Mouse (Mus musculus): ENCODE data around the gene Lrrc73. TPM values are rescaled to one million over a fixed set of nuclear protein-coding genes. Genes with fewer than 3 reads are reported as not detected.

Lrrc73 gene
- polyA plus RNA-seq, 1 experiment from 2014 or later: not detected

DNA sequence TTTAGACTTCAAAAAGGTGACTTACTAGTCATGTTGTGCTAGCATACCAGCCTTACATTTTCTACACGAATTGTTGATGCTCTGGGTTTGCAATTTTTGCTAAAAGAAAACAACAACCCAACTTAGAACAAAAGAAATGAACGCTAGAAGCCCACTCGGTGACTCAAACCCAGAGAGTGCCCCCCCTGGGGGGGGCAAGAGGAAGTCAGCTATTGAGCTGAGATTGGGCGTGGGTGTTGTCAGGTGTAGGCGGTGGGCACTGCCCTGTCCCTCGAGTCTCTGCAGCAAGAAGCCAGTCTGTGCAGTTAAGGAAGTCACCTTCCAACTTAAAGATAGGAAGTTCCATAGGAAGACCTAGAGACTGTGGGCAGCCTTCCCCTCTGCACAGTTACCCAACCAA lies 43.3 kb downstream of the Lrrc73 start:
- H3K4me2 ChIP-seq (ENCODE audit: low read depth, low read length): no peak overlapping the region
- no peaks in the 10 kb centered on the region for H3K36me3 ChIP-seq (replicated peaks; ENCODE audit: insufficient read depth, low read length)
- H3K4me1 ChIP-seq (ENCODE audit: insufficient read depth): peaks cover 17% of the 10 kb centered on the region
- no peak overlapping the region for H3K9ac ChIP-seq (replicated peaks)
- WGBS (ENCODE audit: insufficient replicate concordance): 24% methylated on average over 6 of the region's 6 CpGs
- no peak for DNase-seq
- H3K27me3 ChIP-seq (ENCODE audit: insufficient read depth, low read length): peaks cover 55% of the 10 kb centered on the region
- H3K4me3 ChIP-seq (ENCODE audit: low read depth, low read length): no peak overlapping the region
- TF ChIP-seq EP300 (IDR thresholded peaks at IDR 0.05; ENCODE audit: low read depth) (no peak), CTCF (IDR thresholded peaks at IDR 0.05; ENCODE audit: low read depth) (no peak)
- H3K9me3 ChIP-seq (ENCODE audit: low read length): no peaks in the 10 kb centered on the region
- H3K27ac ChIP-seq (ENCODE audit: low read depth): no peak overlapping the region
- ATAC-seq: no peak

DNA sequence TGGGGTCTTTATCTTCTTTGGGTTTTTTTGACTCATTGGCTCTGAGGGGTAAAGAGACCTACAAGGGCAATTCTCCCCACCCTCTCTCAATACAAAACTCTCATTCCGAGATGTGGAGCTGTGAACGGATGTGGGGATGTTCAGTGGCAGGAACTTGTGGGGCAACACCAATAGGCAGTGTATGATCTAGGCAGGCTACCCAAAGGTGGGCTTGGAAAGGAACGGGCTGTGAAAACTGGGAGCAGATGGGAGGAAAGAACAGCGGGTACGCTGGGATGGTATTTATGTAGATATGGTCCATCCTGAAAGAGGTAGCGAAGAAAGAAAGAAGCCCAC lies 43.7 kb downstream of the Lrrc73 start:
- H3K4me3 ChIP-seq (ENCODE audit: low read depth, low read length): peak overlapping the region; percentile 56; the same call in 1 of the 2 replicates
- 10% methylated on average over 6 of the region's 6 CpGs for WGBS (ENCODE audit: insufficient replicate concordance)

DNA sequence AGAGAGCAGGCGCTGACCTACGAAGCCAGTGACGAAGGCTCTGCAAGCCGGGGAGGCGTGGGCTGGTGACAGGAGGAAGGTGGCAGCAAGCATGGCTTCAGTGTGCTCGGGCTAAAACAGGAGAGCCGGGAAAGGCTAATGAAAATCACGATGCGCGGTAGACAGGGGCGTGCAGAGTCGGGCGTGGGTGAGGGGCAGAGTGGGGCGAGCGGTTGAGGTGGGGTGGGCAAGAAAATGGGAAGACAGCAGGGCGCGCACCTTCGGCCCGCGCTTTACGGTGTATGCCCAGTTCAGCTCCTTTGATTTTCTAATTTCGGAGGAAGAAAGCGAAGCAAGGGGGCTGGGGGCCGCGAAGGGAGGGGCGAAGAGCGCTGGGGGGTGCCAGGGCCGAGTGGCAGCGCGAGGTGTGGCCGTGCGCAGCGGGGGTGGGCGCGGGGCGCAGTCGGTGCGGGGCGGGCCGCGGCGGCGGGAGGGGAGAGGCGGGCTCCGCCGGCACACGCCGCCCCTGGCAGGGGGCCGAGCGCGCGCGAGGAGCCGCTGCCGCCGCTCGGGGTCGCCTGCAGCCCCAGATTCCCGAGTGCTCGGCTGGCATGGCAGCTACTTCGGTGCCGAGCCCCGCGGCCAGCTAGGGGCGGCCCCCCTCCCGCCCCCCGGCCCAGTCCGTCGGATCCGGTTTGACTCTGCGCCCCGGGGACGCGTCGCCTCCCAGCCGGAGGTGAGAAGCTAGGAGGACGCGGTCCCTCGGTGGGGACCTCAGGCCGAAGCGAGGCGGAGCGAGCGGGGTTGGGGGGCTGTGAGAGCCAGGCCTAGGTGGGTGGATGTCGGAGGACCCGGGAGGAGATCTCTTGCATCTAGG lies 44.3 kb downstream of the Lrrc73 start, which contains the start of gene Dlk2:
Gene Dlk2 (plus strand): TSS at position 58 of the 856 bp plus-strand sequence.
- TF ChIP-seq EP300 (IDR thresholded peaks at IDR 0.05; ENCODE audit: low read depth): no peak
- no peak for TF ChIP-seq CTCF (IDR thresholded peaks at IDR 0.05; ENCODE audit: low read depth)
- Histone ChIP-seq H3K9me3 (ENCODE audit: low read length) (no peaks in the 10 kb centered on the region), H3K9ac (replicated peaks) (0 out of 2 replicates have a peak within 1 kb of the TSS, but pooled peaks have one; percentile 21), H3K27ac (ENCODE audit: low read depth) (no peak within 1 kb of the TSS), H3K4me1 (ENCODE audit: insufficient read depth) (peaks cover 17% of the 10 kb centered on the region), H3K27me3 (ENCODE audit: insufficient read depth, low read length) (peaks cover 55% of the 10 kb centered on the region), H3K4me2 (ENCODE audit: low read depth, low read length) (peak within 1 kb of the TSS; percentile 88), H3K36me3 (replicated peaks; ENCODE audit: insufficient read depth, low read length) (no peaks in the 10 kb centered on the region), H3K4me3 (ENCODE audit: low read depth, low read length) (peak within 1 kb of the TSS; percentile 56)
- DNase-seq: no peak
- WGBS (ENCODE audit: insufficient replicate concordance): under 1% methylated on average over 51 of the region's 86 CpGs
- no peak for ATAC-seq

More for the DNA sequence above, 43.7 kb downstream of the Lrrc73 start:
- TF ChIP-seq EP300 (IDR thresholded peaks at IDR 0.05; ENCODE audit: low read depth) (no peak), CTCF (IDR thresholded peaks at IDR 0.05; ENCODE audit: low read depth) (no peak)
- DNase-seq (no peak), ATAC-seq (no peak)
- H3K36me3 ChIP-seq (replicated peaks; ENCODE audit: insufficient read depth, low read length): no peaks in the 10 kb centered on the region
- H3K9ac ChIP-seq (replicated peaks): no peak overlapping the region
- peaks cover 17% of the 10 kb centered on the region for H3K4me1 ChIP-seq (ENCODE audit: insufficient read depth)
- no peak overlapping the region for H3K27ac ChIP-seq (ENCODE audit: low read depth)
- peaks cover 55% of the 10 kb centered on the region for H3K27me3 ChIP-seq (ENCODE audit: insufficient read depth, low read length)
- H3K4me2 ChIP-seq (ENCODE audit: low read depth, low read length): peak overlapping the region; percentile 88
- H3K9me3 ChIP-seq (ENCODE audit: low read length): no peaks in the 10 kb centered on the region

DNA sequence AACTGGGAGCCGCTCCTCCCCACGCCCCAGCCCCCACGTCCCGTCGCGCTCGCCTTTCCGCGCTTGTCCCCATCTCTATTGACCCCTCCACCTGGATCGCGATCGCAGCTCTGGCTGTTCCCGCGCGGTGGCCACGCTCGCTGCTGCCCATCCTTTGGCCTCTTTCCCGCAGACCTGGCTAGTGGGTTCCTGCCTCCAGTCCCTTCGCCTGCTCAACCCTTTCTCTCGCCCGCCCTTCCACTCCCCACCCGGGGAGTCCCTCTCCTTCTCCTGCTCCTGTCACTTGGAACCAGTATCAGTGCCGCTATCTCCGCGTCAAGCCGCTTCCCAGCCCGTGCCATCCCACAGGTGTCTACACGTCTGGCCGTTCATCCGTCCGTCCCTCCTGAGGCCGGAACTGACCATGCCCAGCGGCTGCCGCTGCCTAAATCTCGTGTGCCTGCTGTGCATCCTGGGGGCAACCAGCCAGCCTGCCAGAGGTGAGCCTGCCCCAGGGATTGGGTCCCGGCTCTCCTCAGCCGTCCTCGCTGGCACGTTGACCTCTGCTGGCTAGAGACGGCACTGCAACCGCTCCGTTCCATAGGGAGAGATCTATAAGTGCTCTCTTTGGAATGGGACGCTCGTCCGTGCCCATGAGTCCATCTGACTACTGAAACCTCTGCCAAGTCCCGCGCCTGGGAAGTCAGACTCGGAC lies 45.0 kb downstream of the Lrrc73 start:
- Histone ChIP-seq H3K36me3 (replicated peaks; ENCODE audit: insufficient read depth, low read length) (no peaks in the 10 kb centered on the region), H3K27ac (ENCODE audit: low read depth) (no peak overlapping the region), H3K4me3 (ENCODE audit: low read depth, low read length) (peak overlapping the region; percentile 56), H3K9ac (replicated peaks) (no peak overlapping the region), H3K9me3 (ENCODE audit: low read length) (no peaks in the 10 kb centered on the region), H3K27me3 (ENCODE audit: insufficient read depth, low read length) (peaks cover 53% of the 10 kb centered on the region), H3K4me1 (ENCODE audit: insufficient read depth) (peaks cover 17% of the 10 kb centered on the region), H3K4me2 (ENCODE audit: low read depth, low read length) (peak overlapping the region; percentile 88)
- peak; percentile 84 for DNase-seq
- WGBS (ENCODE audit: insufficient replicate concordance): 2% methylated on average over 39 of the region's 48 CpGs
- peak; percentile 80 for ATAC-seq
- no peak for TF ChIP-seq EP300 (IDR thresholded peaks at IDR 0.05; ENCODE audit: low read depth)
- peak; percentile 91 for TF ChIP-seq CTCF (IDR thresholded peaks at IDR 0.05; ENCODE audit: low read depth)

DNA sequence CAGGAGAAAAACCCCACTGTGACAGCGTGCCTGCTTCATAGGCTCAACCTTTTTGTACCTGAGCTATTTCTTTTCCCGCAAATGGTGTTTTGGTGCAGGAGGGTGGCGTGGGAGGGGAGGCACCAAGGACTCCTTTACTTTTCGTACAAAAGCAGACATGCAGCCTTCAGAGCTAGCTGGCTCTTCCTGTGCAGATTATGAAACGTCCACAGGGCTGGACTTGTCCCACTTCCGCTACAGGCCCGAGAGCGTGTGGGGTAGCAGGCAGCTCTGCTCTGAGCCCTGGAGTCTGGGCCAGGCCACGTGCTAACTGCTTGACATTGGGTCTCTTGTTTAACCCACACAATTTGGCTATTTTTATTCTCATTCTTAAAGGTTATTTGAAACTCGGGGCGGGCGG lies 48.6 kb downstream of the Lrrc73 start:
- Histone ChIP-seq H3K9ac (replicated peaks) (no peak overlapping the region), H3K36me3 (replicated peaks; ENCODE audit: insufficient read depth, low read length) (0 out of 2 replicates have a peak, but pooled peaks cover 2% of the 10 kb centered on the region), H3K4me3 (ENCODE audit: low read depth, low read length) (no peak overlapping the region), H3K4me2 (ENCODE audit: low read depth, low read length) (no peak overlapping the region), H3K27ac (ENCODE audit: low read depth) (no peak overlapping the region), H3K27me3 (ENCODE audit: insufficient read depth, low read length) (peaks cover 28% of the 10 kb centered on the region), H3K9me3 (ENCODE audit: low read length) (no peaks in the 10 kb centered on the region), H3K4me1 (ENCODE audit: insufficient read depth) (peaks cover 17% of the 10 kb centered on the region)
- TF ChIP-seq EP300 (IDR thresholded peaks at IDR 0.05; ENCODE audit: low read depth) (no peak), CTCF (IDR thresholded peaks at IDR 0.05; ENCODE audit: low read depth) (no peak)
- ATAC-seq (no peak), DNase-seq (no peak)
- WGBS (ENCODE audit: insufficient replicate concordance): 60% methylated on average over 12 of the region's 12 CpGs

- TF ChIP-seq EP300 (IDR thresholded peaks at IDR 0.05; ENCODE audit: low read depth) (no peak), CTCF (IDR thresholded peaks at IDR 0.05; ENCODE audit: low read depth) (no peak)
- Histone ChIP-seq H3K9ac (replicated peaks) (no peak overlapping the region), H3K4me2 (ENCODE audit: low read depth, low read length) (no peak overlapping the region), H3K4me3 (ENCODE audit: low read depth, low read length) (no peak overlapping the region), H3K27ac (ENCODE audit: low read depth) (no peak overlapping the region), H3K9me3 (ENCODE audit: low read length) (no peaks in the 10 kb centered on the region), H3K27me3 (ENCODE audit: insufficient read depth, low read length) (peaks cover 6% of the 10 kb centered on the region; the same call in 1 of the 2 replicates), H3K36me3 (replicated peaks; ENCODE audit: insufficient read depth, low read length) (0 out of 2 replicates have a peak, but pooled peaks cover 2% of the 10 kb centered on the region), H3K4me1 (ENCODE audit: insufficient read depth) (no peaks in the 10 kb centered on the region; the same call in 1 of the 2 replicates)
- ATAC-seq: no peak
- 92% methylated on average over 9 of the region's 9 CpGs for WGBS (ENCODE audit: insufficient replicate concordance)
- DNase-seq: no peak
These were observed 50.9 kb downstream of the Lrrc73 start for GRCm38 (mm10) chr17:46304184-46304583.

MicroRNA genes within 50 kb of the gene (microRNA counts, 519-probe panel; counts per million panel counts)
- microRNA mmu-miR-693-3p (not detected), microRNA mmu-miR-693-5p (not detected)

Small RNAs within 50 kb of the gene (microRNA-seq; reads per million reads assigned to microRNA genes)
- gene Mir693: not detected

Other genes starting within 250 kb of the Lrrc73 start
- 2.8 and 3.1 TPM in 2 replicates for gene Vegfa, start 221.2 kb upstream of the Lrrc73 start, polyA plus RNA-seq (2015; fragmentation: Nextera tagmentation; extraction: Ambion mirVana)
- 52.0 and 55.6 TPM in 2 replicates for gene Mrps18a, start 142.5 kb upstream of the Lrrc73 start, polyA plus RNA-seq (2015; fragmentation: Nextera tagmentation; extraction: Ambion mirVana)
- 1.7 and 1.8 TPM in 2 replicates for gene Rsph9, start 109.3 kb upstream of the Lrrc73 start, polyA plus RNA-seq (2015; fragmentation: Nextera tagmentation; extraction: Ambion mirVana)
- 25.0 and 25.3 TPM in 2 replicates for gene Mad2l1bp, start 100.0 kb upstream of the Lrrc73 start, polyA plus RNA-seq (2015; fragmentation: Nextera tagmentation; extraction: Ambion mirVana)
- 23.4 and 27.5 TPM in 2 replicates for gene Gtpbp2, start 92.5 kb upstream of the Lrrc73 start, polyA plus RNA-seq (2015; fragmentation: Nextera tagmentation; extraction: Ambion mirVana)
- 6.9 and 8.9 TPM in 2 replicates for gene Polh, start 50.9 kb upstream of the Lrrc73 start, polyA plus RNA-seq (2015; fragmentation: Nextera tagmentation; extraction: Ambion mirVana)
- 7.4 and 8.7 TPM in 2 replicates for gene Xpo5, start 50.7 kb upstream of the Lrrc73 start, polyA plus RNA-seq (2015; fragmentation: Nextera tagmentation; extraction: Ambion mirVana)
- 23.9 and 24.8 TPM in 2 replicates for gene Polr1c, start 5.5 kb upstream of the Lrrc73 start, polyA plus RNA-seq (2015; fragmentation: Nextera tagmentation; extraction: Ambion mirVana)
- 62.6 and 68.7 TPM in 2 replicates for gene Yipf3, start 5.5 kb upstream of the Lrrc73 start, polyA plus RNA-seq (2015; fragmentation: Nextera tagmentation; extraction: Ambion mirVana)
- 5.6 and 6.2 TPM in 2 replicates for gene Tjap1, start 29.5 kb downstream of the Lrrc73 start, polyA plus RNA-seq (2015; fragmentation: Nextera tagmentation; extraction: Ambion mirVana)
- not detected in 2 replicates for gene Dlk2, start 43.9 kb downstream of the Lrrc73 start, polyA plus RNA-seq (2015; fragmentation: Nextera tagmentation; extraction: Ambion mirVana)
- 1.5 TPM in 2 replicates for gene Abcc10, start 74.8 kb downstream of the Lrrc73 start, polyA plus RNA-seq (2015; fragmentation: Nextera tagmentation; extraction: Ambion mirVana)
- 1.6 and 2.2 TPM in 2 replicates for gene Zfp318, start 130.2 kb downstream of the Lrrc73 start, polyA plus RNA-seq (2015; fragmentation: Nextera tagmentation; extraction: Ambion mirVana)
- gene Crip3, start 175.4 kb downstream of the Lrrc73 start, polyA plus RNA-seq (2015; fragmentation: Nextera tagmentation; extraction: Ambion mirVana): not detected in 2 replicates
- 0.18 and 0.34 TPM in 2 replicates for gene Slc22a7, start 184.9 kb downstream of the Lrrc73 start, polyA plus RNA-seq (2015; fragmentation: Nextera tagmentation; extraction: Ambion mirVana)
- not detected in 2 replicates for gene Ttbk1, start 234.1 kb downstream of the Lrrc73 start, polyA plus RNA-seq (2015; fragmentation: Nextera tagmentation; extraction: Ambion mirVana)
- 7.4 and 8.6 TPM in 2 replicates for gene Dnph1, start 243.2 kb downstream of the Lrrc73 start, polyA plus RNA-seq (2015; fragmentation: Nextera tagmentation; extraction: Ambion mirVana)